Mouse (Mus musculus): ENCODE data around the gene Nckap1. TPM values are rescaled to one million over a fixed set of nuclear protein-coding genes. Genes with fewer than 3 reads are reported as not detected.

Gene Nckap1
- polyA plus RNA-seq, 1 experiment, result 4.7 TPM

DNA sequence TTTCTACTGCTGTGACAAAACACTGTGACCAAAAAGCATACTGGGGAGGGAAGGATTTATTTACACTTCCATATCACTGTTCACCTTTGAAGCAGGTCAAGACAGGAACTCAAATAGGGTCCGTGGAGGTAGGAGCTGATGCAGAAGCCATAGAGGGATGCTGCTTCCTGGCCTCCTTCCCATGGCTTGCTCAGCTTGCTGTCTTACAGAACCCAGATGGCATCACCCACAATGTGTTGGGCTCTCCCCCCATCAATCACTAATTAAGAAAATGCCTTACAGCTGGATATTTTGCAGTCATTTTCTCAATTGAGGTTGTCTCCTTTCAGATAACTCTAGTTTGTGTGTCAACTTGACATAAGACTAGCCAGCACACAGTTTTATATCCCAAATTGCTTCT, 31.1 kb upstream of the Nckap1 start:
- Histone ChIP-seq H3K36me3 (ENCODE audit: control insufficient read depth, insufficient read depth, low read length) (no peaks in the 10 kb centered on the region), H3K4me3 (ENCODE audit: extremely low read depth, insufficient read depth, insufficient read length) (no peak overlapping the region), H3K27ac (ENCODE audit: insufficient read depth, low read length) (no peak overlapping the region), H3K4me1 (ENCODE audit: control insufficient read depth, insufficient read depth, insufficient read length) (peaks cover 3% of the 10 kb centered on the region; the same call in 1 of the 2 replicates), H3K27me3 (ENCODE audit: control insufficient read depth, insufficient read depth, low read length) (no peaks in the 10 kb centered on the region)
- no peak for TF ChIP-seq CTCF (IDR thresholded peaks at IDR 0.05; ENCODE audit: extremely low read depth, insufficient read depth, insufficient read length, insufficient replicate concordance)
- no peak for TF ChIP-seq POLR2A (IDR thresholded peaks at IDR 0.05; ENCODE audit: low read depth, low read length)
- DNase-seq (ENCODE audit: low read depth in 1 of 2, low spot score in 2 of 2), result no peak
- WGBS, result 81% methylated on average over 1 of the region's 1 CpGs

DNA sequence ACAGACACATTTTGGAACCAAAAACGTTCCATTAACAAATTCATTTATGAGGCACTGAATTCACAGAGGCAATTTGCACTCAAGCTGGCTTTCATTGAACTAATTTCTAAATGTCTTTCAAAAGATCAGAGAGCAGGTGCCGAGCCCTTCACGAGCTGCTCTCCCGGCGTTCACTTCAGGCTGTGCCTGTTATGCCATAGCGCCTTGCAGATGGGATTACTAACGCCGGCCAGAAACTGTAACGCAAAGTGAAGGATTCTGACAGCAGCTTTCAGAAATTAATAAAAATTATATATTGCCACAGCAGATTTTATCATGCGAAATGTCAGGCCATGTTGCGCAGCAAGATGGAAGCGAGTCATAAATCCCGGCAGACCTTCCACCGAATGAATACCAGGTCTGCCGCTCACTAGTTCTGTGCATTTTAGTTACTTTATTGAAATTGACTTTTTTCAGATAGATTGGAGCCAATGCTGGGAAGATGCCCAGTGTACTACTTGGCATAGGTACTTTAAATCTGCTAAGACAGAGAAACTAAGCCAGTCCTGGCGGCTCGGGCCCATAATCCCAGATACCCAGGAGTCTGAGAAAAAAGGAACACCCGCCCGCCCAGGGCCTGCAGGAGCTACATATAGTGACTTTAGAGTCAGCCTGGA, 22.7 kb upstream of the Nckap1 start:
- no peak overlapping the region for H3K27ac ChIP-seq (ENCODE audit: insufficient read depth, low read length)
- H3K27me3 ChIP-seq (ENCODE audit: control insufficient read depth, insufficient read depth, low read length), result 0 out of 2 replicates have a peak, but pooled peaks cover 2% of the 10 kb centered on the region
- 92% methylated on average over 19 of the region's 19 CpGs for WGBS
- no peaks in the 10 kb centered on the region for H3K4me1 ChIP-seq (ENCODE audit: control insufficient read depth, insufficient read depth, insufficient read length)
- H3K4me3 ChIP-seq (ENCODE audit: extremely low read depth, insufficient read depth, insufficient read length), result no peak overlapping the region
- no peaks in the 10 kb centered on the region for H3K36me3 ChIP-seq (ENCODE audit: control insufficient read depth, insufficient read depth, low read length)
- TF ChIP-seq CTCF (IDR thresholded peaks at IDR 0.05; ENCODE audit: extremely low read depth, insufficient read depth, insufficient read length, insufficient replicate concordance) (no peak), POLR2A (IDR thresholded peaks at IDR 0.05; ENCODE audit: low read depth, low read length) (no peak)
- DNase-seq (ENCODE audit: low read depth in 1 of 2, low spot score in 2 of 2), result no peak

DNA sequence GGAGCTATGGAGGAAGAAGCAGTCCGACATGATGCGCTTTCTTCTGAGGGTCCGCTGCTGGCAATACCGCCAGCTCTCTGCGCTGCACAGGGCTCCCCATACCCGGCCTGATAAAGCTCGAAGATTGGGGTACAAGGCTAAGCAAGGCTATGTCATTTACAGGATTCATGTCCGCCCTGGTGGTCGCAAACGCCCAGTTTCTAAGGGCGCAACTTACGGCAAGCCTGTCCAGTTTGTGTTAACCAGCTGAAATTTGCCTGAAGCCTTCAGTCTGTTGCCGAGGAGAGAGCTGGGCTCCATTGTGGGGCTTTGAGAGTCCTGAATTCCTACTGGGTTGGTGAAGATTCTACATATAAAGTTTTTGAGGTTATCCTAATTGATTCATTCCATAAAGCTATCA, 21.6 kb upstream of the Nckap1 start:
- Histone ChIP-seq H3K27ac (ENCODE audit: insufficient read depth, low read length) (no peak overlapping the region), H3K36me3 (ENCODE audit: control insufficient read depth, insufficient read depth, low read length) (no peaks in the 10 kb centered on the region), H3K4me1 (ENCODE audit: control insufficient read depth, insufficient read depth, insufficient read length) (no peaks in the 10 kb centered on the region), H3K4me3 (ENCODE audit: extremely low read depth, insufficient read depth, insufficient read length) (no peak overlapping the region), H3K27me3 (ENCODE audit: control insufficient read depth, insufficient read depth, low read length) (0 out of 2 replicates have a peak, but pooled peaks cover 2% of the 10 kb centered on the region)
- no peak for DNase-seq (ENCODE audit: low read depth in 1 of 2, low spot score in 2 of 2)
- TF ChIP-seq CTCF (IDR thresholded peaks at IDR 0.05; ENCODE audit: extremely low read depth, insufficient read depth, insufficient read length, insufficient replicate concordance) (no peak), POLR2A (IDR thresholded peaks at IDR 0.05; ENCODE audit: low read depth, low read length) (no peak)
- 95% methylated on average over 13 of the region's 13 CpGs for WGBS

DNA sequence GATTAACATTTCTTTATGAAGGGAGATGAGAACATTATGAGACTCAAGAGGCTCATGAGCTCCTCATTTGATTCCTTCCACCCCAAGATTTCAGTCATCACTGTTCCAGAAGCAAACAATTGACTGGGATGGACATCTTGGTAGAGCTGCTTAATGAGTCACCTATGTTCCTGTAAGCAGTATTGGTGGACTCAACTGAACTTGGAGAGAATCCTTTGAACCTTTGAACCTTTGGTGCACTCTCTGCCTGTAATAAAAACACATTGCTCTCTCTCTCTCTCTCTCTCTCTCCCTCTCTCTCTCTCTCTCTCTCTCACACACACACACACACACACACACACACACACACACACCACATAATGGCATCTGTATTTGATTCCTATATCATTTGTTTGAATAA, 19.4 kb upstream of the Nckap1 start:
- DNase-seq (ENCODE audit: low read depth in 1 of 2, low spot score in 2 of 2), result no peak
- TF ChIP-seq POLR2A (IDR thresholded peaks at IDR 0.05; ENCODE audit: low read depth, low read length), result no peak
- TF ChIP-seq CTCF (IDR thresholded peaks at IDR 0.05; ENCODE audit: extremely low read depth, insufficient read depth, insufficient read length, insufficient replicate concordance), result no peak
- H3K4me1 ChIP-seq (ENCODE audit: control insufficient read depth, insufficient read depth, insufficient read length), result no peaks in the 10 kb centered on the region
- no peaks in the 10 kb centered on the region for H3K36me3 ChIP-seq (ENCODE audit: control insufficient read depth, insufficient read depth, low read length)
- no peak overlapping the region for H3K27ac ChIP-seq (ENCODE audit: insufficient read depth, low read length)
- H3K4me3 ChIP-seq (ENCODE audit: extremely low read depth, insufficient read depth, insufficient read length), result no peak overlapping the region
- 0 out of 2 replicates have a peak, but pooled peaks cover 2% of the 10 kb centered on the region for H3K27me3 ChIP-seq (ENCODE audit: control insufficient read depth, insufficient read depth, low read length)

DNA sequence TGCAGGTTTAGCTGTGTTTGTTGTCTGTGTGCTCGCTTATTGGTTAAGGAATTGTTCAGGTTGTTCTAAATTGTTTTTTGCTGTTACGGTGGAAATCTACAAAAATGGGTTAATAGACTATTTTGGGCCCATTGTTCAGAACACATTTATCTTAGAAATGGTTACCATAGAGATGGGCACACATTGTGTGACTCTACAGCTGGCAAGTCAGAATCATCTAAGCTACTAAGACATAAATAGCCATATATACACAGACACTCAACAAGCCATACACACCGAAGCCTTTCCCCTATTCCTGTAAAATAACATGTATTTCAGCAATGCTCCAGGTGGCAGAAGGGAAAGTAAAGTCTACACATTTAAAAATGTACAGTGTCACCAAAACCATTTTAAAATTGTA, 18.7 kb upstream of the Nckap1 start:
- DNase-seq (ENCODE audit: low read depth in 1 of 2, low spot score in 2 of 2), result no peak
- TF ChIP-seq CTCF (IDR thresholded peaks at IDR 0.05; ENCODE audit: extremely low read depth, insufficient read depth, insufficient read length, insufficient replicate concordance) (no peak), POLR2A (IDR thresholded peaks at IDR 0.05; ENCODE audit: low read depth, low read length) (no peak)
- Histone ChIP-seq H3K27me3 (ENCODE audit: control insufficient read depth, insufficient read depth, low read length) (0 out of 2 replicates have a peak, but pooled peaks cover 2% of the 10 kb centered on the region), H3K4me1 (ENCODE audit: control insufficient read depth, insufficient read depth, insufficient read length) (no peaks in the 10 kb centered on the region), H3K36me3 (ENCODE audit: control insufficient read depth, insufficient read depth, low read length) (no peaks in the 10 kb centered on the region), H3K27ac (ENCODE audit: insufficient read depth, low read length) (no peak overlapping the region), H3K4me3 (ENCODE audit: extremely low read depth, insufficient read depth, insufficient read length) (no peak overlapping the region)
- WGBS, result 90% methylated on average over 3 of the region's 3 CpGs

DNA sequence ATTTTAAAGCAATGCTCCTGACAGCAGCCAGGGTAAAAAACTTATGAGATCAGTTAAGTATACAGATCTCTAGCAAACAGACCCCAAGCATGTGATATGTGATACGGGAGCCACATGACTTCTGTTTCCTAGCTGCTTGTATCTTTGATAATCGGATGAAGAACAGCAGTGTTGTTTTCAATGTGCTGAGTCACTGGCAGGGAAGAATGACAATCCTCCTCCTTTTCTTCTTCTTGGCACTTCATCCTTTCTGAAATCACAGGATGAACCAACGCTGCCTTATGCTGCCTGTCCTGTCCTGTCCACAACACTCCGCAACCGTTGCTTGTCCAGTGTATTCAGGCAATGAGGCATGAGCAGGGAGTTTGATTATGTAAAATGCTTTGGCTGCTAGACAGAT, 15.8 kb upstream of the Nckap1 start:
- H3K4me1 ChIP-seq (ENCODE audit: control insufficient read depth, insufficient read depth, insufficient read length), result no peaks in the 10 kb centered on the region
- H3K4me3 ChIP-seq (ENCODE audit: extremely low read depth, insufficient read depth, insufficient read length), result no peak overlapping the region
- no peak for DNase-seq (ENCODE audit: low read depth in 1 of 2, low spot score in 2 of 2)
- H3K27ac ChIP-seq (ENCODE audit: insufficient read depth, low read length), result no peak overlapping the region
- 85% methylated on average over 5 of the region's 5 CpGs for WGBS
- no peak for TF ChIP-seq CTCF (IDR thresholded peaks at IDR 0.05; ENCODE audit: extremely low read depth, insufficient read depth, insufficient read length, insufficient replicate concordance)
- TF ChIP-seq POLR2A (IDR thresholded peaks at IDR 0.05; ENCODE audit: low read depth, low read length), result no peak
- no peaks in the 10 kb centered on the region for H3K36me3 ChIP-seq (ENCODE audit: control insufficient read depth, insufficient read depth, low read length)
- 0 out of 2 replicates have a peak, but pooled peaks cover 2% of the 10 kb centered on the region for H3K27me3 ChIP-seq (ENCODE audit: control insufficient read depth, insufficient read depth, low read length)

DNA sequence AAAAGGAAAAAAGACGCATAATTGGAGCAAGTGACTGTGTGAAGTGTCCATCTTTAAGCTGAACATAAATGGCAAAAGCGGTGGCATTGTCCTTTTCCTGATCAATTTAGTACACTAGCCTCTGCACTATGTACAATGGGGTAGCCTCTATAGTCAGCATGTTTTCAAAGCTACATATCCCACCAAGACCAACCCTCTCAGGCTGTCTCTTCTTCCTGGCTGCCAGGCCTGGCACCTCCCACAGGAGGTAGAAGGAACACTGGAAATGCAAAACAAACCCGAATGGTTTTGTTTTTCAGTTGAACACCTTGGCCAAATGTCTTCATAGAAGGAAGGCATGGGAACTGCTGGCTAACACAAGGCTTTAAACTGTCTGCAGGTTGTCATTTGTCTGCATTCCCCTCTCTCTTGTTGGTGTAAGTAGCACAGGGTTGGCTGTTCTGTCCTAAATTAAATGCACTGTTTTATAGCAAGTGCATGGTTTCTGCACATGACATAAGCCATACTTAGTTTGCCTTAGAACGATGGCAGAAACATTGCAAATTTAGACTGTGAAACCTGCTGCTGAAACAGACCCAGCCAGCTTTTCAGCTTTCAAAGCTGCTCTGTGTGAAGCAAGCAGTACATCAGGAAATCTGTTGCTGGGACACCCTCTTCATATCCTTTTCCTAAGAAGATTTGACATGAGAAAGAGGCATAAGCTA, 13.2 kb upstream of the Nckap1 start:
- no peak overlapping the region for H3K27ac ChIP-seq (ENCODE audit: insufficient read depth, low read length)
- no peaks in the 10 kb centered on the region for H3K4me1 ChIP-seq (ENCODE audit: control insufficient read depth, insufficient read depth, insufficient read length)
- no peaks in the 10 kb centered on the region for H3K27me3 ChIP-seq (ENCODE audit: control insufficient read depth, insufficient read depth, low read length)
- TF ChIP-seq CTCF (IDR thresholded peaks at IDR 0.05; ENCODE audit: extremely low read depth, insufficient read depth, insufficient read length, insufficient replicate concordance) (no peak), POLR2A (IDR thresholded peaks at IDR 0.05; ENCODE audit: low read depth, low read length) (no peak)
- H3K4me3 ChIP-seq (ENCODE audit: extremely low read depth, insufficient read depth, insufficient read length), result no peak overlapping the region
- no peaks in the 10 kb centered on the region for H3K36me3 ChIP-seq (ENCODE audit: control insufficient read depth, insufficient read depth, low read length)
- 70% methylated on average over 4 of the region's 4 CpGs for WGBS
- no peak for DNase-seq (ENCODE audit: low read depth in 1 of 2, low spot score in 2 of 2)

Data from spleen, adult 2 months (tissue).